Comparison of ENCODE assay signal across 24 mouse cellular contexts in genomic region chr12:12427285-12427684, GRCm38 (mm10).
DNase-seq lines count a peak whose midpoint lies in the region; ATAC-seq and TF ChIP-seq lines count a peak whose summit lies in the region.
"Had no signal": no experiment of that assay in that cellular context is flagged by ENCODE, and none has a peak within 500 bp of the region (broad histone marks: within the 10 kb centered on the region; RNA-seq: fewer than 3 reads in every experiment).

No protein-coding gene starts in this region.

- TF ChIP-seq EP300 in liver, embryonic 14.5 days (IDR thresholded peaks at IDR 0.05; ENCODE audit: low read depth): peak; percentile 84

- H3K27ac ChIP-seq in intestine, embryonic 16.5 days (ENCODE audit: low read length): no peak overlapping the region
- H3K27ac ChIP-seq in intestine, postnatal 0 days (ENCODE audit: low read depth, low read length): no peak overlapping the region
- peak overlapping the region; percentile 92 for H3K27ac ChIP-seq in liver, embryonic 14.5 days
- H3K27ac ChIP-seq: embryonic facial prominence, embryonic 15.5 days; forebrain, embryonic 12.5 days; hindbrain, embryonic 12.5 days had no signal

- peak; percentile 48; the same call in 1 of the 2 replicates for ATAC-seq in intestine, embryonic 16.5 days
- ATAC-seq in intestine, postnatal 0 days: no peak
- ATAC-seq in erythroblast, adult 5-6 weeks (replicated peaks; ENCODE audit: low FRiP score, poor library complexity, severe bottlenecking): peak; percentile 70
- ATAC-seq in liver, embryonic 14.5 days (ENCODE audit: insufficient read depth): peak; percentile 66
- ATAC-seq: activated CD4-positive, CD25-positive, alpha-beta regulatory T cell, adult 4 months; forebrain, embryonic 16.5 days; hindbrain, embryonic 16.5 days; Patski had no signal

- no peak for TF ChIP-seq CTCF in intestine, postnatal 0 days (IDR thresholded peaks at IDR 0.05; ENCODE audit: low read depth)
- TF ChIP-seq CTCF in liver, embryonic 14.5 days (IDR thresholded peaks at IDR 0.05; ENCODE audit: low read depth): no peak

- H3K4me1 ChIP-seq in intestine, embryonic 16.5 days (ENCODE audit: control insufficient read depth, insufficient read depth, low read length): no peaks in the 10 kb centered on the region
- H3K4me1 ChIP-seq in intestine, postnatal 0 days (replicated peaks; ENCODE audit: control insufficient read depth, insufficient read depth, low read length): no peaks in the 10 kb centered on the region
- H3K4me1 ChIP-seq in liver, embryonic 14.5 days (replicated peaks; ENCODE audit: control insufficient read depth in 2 of 2, insufficient read depth in 2 of 2, low read length in 1 of 2): peaks cover 51 to 52% of the 10 kb centered on the region in 2 experiments
- H3K4me1 ChIP-seq: embryonic facial prominence, embryonic 15.5 days; forebrain, embryonic 12.5 days; hindbrain, embryonic 12.5 days had no signal

- no peak overlapping the region for H3K9ac ChIP-seq in intestine, embryonic 16.5 days (ENCODE audit: low read depth, low read length)
- no peak overlapping the region for H3K9ac ChIP-seq in intestine, postnatal 0 days (ENCODE audit: low read depth, low read length)
- H3K9ac ChIP-seq in liver, embryonic 14.5 days (replicated peaks): no peak overlapping the region; the same call in 1 of the 2 replicates
- H3K9ac ChIP-seq: embryonic facial prominence, embryonic 15.5 days; forebrain, embryonic 12.5 days; hindbrain, embryonic 12.5 days had no signal

- 84% methylated on average over 1 of the region's 1 CpGs for WGBS in intestine, embryonic 16.5 days
- 86% methylated on average over 1 of the region's 1 CpGs for WGBS in intestine, postnatal 0 days
- WGBS in liver, embryonic 14.5 days (ENCODE audit: insufficient replicate concordance): 23% methylated on average over 1 of the region's 1 CpGs

- no peak overlapping the region for H3K4me2 ChIP-seq in intestine, embryonic 16.5 days (ENCODE audit: low read depth, low read length)
- no peak overlapping the region for H3K4me2 ChIP-seq in intestine, postnatal 0 days (replicated peaks; ENCODE audit: low read depth)
- H3K4me2 ChIP-seq in liver, embryonic 14.5 days (ENCODE audit: low read depth): peak overlapping the region; percentile 8; the same call in 1 of the 2 replicates
- H3K4me2 ChIP-seq: embryonic facial prominence, embryonic 15.5 days; forebrain, embryonic 12.5 days; heart, embryonic 11.5 days; hindbrain, embryonic 12.5 days had no signal

- H3K4me3 ChIP-seq in intestine, embryonic 16.5 days (ENCODE audit: low read length): no peak overlapping the region
- no peak overlapping the region for H3K4me3 ChIP-seq in intestine, postnatal 0 days (ENCODE audit: low read depth, low read length)
- H3K4me3 ChIP-seq in liver, embryonic 14.5 days (ENCODE audit: insufficient read depth in 1 of 2, low read depth in 2 of 2, low read length in 2 of 2): no peak overlapping the region
- H3K4me3 ChIP-seq: embryonic facial prominence, embryonic 15.5 days; forebrain, embryonic 12.5 days; hindbrain, embryonic 12.5 days had no signal

- DNase-seq in 416B (ENCODE audit: low read depth): peak; percentile 23
- peak; percentile 62 to 70 (median 68) for DNase-seq in liver, embryonic 14.5 days (ENCODE audit: low read depth in 3 of 3, low spot score in 3 of 3)
- no peak for DNase-seq in thymus, postnatal 25 days
- DNase-seq in right cerebral cortex, adult 2 months (ENCODE audit: low spot score in 2 of 2): no peak
- DNase-seq in thymus, postnatal 4 days: no peak
- DNase-seq: adrenal gland, postnatal 14 days; cerebellum, adult 8-10 months; cerebellum, postnatal 14 days; embryo, embryonic 11 days; gastrocnemius, postnatal 10 days; heart, adult 18-20 months; heart, postnatal 36 days had no signal

- H3K9me3 ChIP-seq in intestine, embryonic 16.5 days (ENCODE audit: control insufficient read depth, low read length): no peaks in the 10 kb centered on the region
- H3K9me3 ChIP-seq in intestine, postnatal 0 days (ENCODE audit: control insufficient read depth): no peaks in the 10 kb centered on the region
- no peaks in the 10 kb centered on the region for H3K9me3 ChIP-seq in liver, embryonic 14.5 days (ENCODE audit: control insufficient read depth, low read length)
- H3K9me3 ChIP-seq: embryonic facial prominence, embryonic 15.5 days; forebrain, embryonic 12.5 days; hindbrain, embryonic 12.5 days had no signal

- H3K36me3 ChIP-seq in intestine, embryonic 16.5 days (ENCODE audit: control insufficient read depth, insufficient read depth, low read length): no peaks in the 10 kb centered on the region
- H3K36me3 ChIP-seq in intestine, postnatal 0 days (ENCODE audit: control insufficient read depth, insufficient read depth): no peaks in the 10 kb centered on the region
- H3K36me3 ChIP-seq in liver, embryonic 14.5 days (replicated peaks; ENCODE audit: control insufficient read depth, insufficient read depth, low read depth): no peaks in the 10 kb centered on the region
- H3K36me3 ChIP-seq: embryonic facial prominence, embryonic 15.5 days; forebrain, embryonic 12.5 days; hindbrain, embryonic 12.5 days had no signal

- H3K27me3 ChIP-seq in intestine, embryonic 16.5 days (replicated peaks; ENCODE audit: control insufficient read depth, insufficient read depth, low read length): no peaks in the 10 kb centered on the region
- H3K27me3 ChIP-seq in intestine, postnatal 0 days (replicated peaks; ENCODE audit: control insufficient read depth, insufficient read depth, low read length): no peaks in the 10 kb centered on the region
- H3K27me3 ChIP-seq in liver, embryonic 14.5 days (ENCODE audit: control insufficient read depth, insufficient read depth, low read length): no peaks in the 10 kb centered on the region
- H3K27me3 ChIP-seq: CH12.LX; embryonic facial prominence, embryonic 15.5 days; forebrain, embryonic 12.5 days; hindbrain, embryonic 12.5 days had no signal

Comparison
In these comparisons a context has a peak if more than half of its experiments do, and no peak if none do; other contexts are left out.
1. DNase-seq: peak in 416B (single experiment) and liver, embryonic 14.5 days (3 of 3); none in thymus, postnatal 25 days (single experiment), right cerebral cortex, adult 2 months (0 of 2) and thymus, postnatal 4 days (single experiment).